Mouse (Mus musculus) G1E (cell line): ENCODE results near the gene Slbp.

Experiments
- CTCF ChIP-seq: IDR thresholded peaks from 2 replicates; pipeline ENCODE4 v1.5.1; 2012; ENCODE audit warnings: low read depth, low read length, inconsistent platforms, mixed read lengths
- GATA1 ChIP-seq: IDR thresholded peaks from 2 replicates; pipeline ENCODE4 v1.6.1; 2012; ENCODE audit warnings: borderline replicate concordance, low read length, inconsistent platforms, mixed read lengths
- POLR2AphosphoS5 ChIP-seq: IDR thresholded peaks from 2 replicates; pipeline ENCODE4 v1.6.1; 2012; ENCODE audit warnings: low read depth, low read length, inconsistent platforms; ENCODE audit not compliant: insufficient replicate concordance

- TF ChIP-seq CTCF (no peak), GATA1 (no peak), POLR2AphosphoS5 (no peak)
These were observed 4.4 kb upstream of the Slbp start for GRCm38 (mm10) chr5:33656739-33657138.
